Mouse (Mus musculus): ENCODE measurements at regions not wholly inside any gene's neighbourhood (a gene's known extent, or its start where the extent isn't known, plus 50 kb on each side); places are given as distances from the start of the nearest gene placed in this dataset.

- TF ChIP-seq POLR2A (IDR thresholded peaks at IDR 0.05; ENCODE audit: borderline replicate concordance, insufficient read depth, low read length) = no peak
- TF ChIP-seq CTCF (IDR thresholded peaks at IDR 0.05; ENCODE audit: borderline replicate concordance, insufficient read depth, low read depth, low read length) = no peak
These were observed 335.9 kb downstream of the Psat1 start for GRCm38 (mm10) chr19:15611137-15611758.

All from cerebellum, adult 2 months (tissue).